Mouse (Mus musculus): ENCODE results near the gene Gypa.

The Gypa gene

GRCm38 (mm10) chr8:80493523-80494345 is at the start of gene Gypa:
Gene Gypa (plus strand): TSS chr8:80493781.
- peak; percentile 84 to 85 for DNase-seq (ENCODE audit: low spot score in 2 of 2)

- no peak for DNase-seq (ENCODE audit: low spot score in 2 of 2)
Observed at GRCm38 (mm10) chr8:80444534-80445072, 49.0 kb upstream of the Gypa start.

- DNase-seq (ENCODE audit: low spot score in 2 of 2) = no peak
Observed at GRCm38 (mm10) chr8:80447217-80447616, 46.4 kb upstream of the Gypa start.

GRCm38 (mm10) chr8:80451938-80452690 is 41.5 kb upstream of the Gypa start:
- DNase-seq (ENCODE audit: low spot score in 2 of 2) = no peak

GRCm38 (mm10) chr8:80463450-80463917 is 30.1 kb upstream of the Gypa start:
- no peak for DNase-seq (ENCODE audit: low spot score in 2 of 2)

GRCm38 (mm10) chr8:80474971-80475370 is 18.6 kb upstream of the Gypa start:
- DNase-seq (ENCODE audit: low spot score in 2 of 2) = no peak

- no peak for DNase-seq (ENCODE audit: low spot score in 2 of 2)
Observed at GRCm38 (mm10) chr8:80478156-80478555, 15.4 kb upstream of the Gypa start.

GRCm38 (mm10) chr8:80479129-80479528 is 14.5 kb upstream of the Gypa start:
- DNase-seq (ENCODE audit: low spot score in 2 of 2) = no peak

- DNase-seq (ENCODE audit: low spot score in 2 of 2) = no peak
Observed at GRCm38 (mm10) chr8:80482173-80482572, 11.4 kb upstream of the Gypa start.

GRCm38 (mm10) chr8:80482822-80483774 is 10.5 kb upstream of the Gypa start:
- no peak for DNase-seq (ENCODE audit: low spot score in 2 of 2)

GRCm38 (mm10) chr8:80491562-80491961 is 2.0 kb upstream of the Gypa start:
- no peak for DNase-seq (ENCODE audit: low spot score in 2 of 2)

- DNase-seq (ENCODE audit: low spot score in 2 of 2) = peak; percentile 72 to 86
Observed at GRCm38 (mm10) chr8:80492987-80493441, 567 bp upstream of the Gypa start.

- DNase-seq (ENCODE audit: low spot score in 2 of 2) = no peak
Observed at GRCm38 (mm10) chr8:80494346-80494660, 722 bp downstream of the Gypa start.

GRCm38 (mm10) chr8:80494819-80495218 is 1.2 kb downstream of the Gypa start:
- peak; percentile 43 to 74 for DNase-seq (ENCODE audit: low spot score in 2 of 2)

GRCm38 (mm10) chr8:80495527-80495926 is 1.9 kb downstream of the Gypa start:
- DNase-seq (ENCODE audit: low spot score in 2 of 2) = no peak

GRCm38 (mm10) chr8:80497323-80497722 is 3.7 kb downstream of the Gypa start:
- no peak for DNase-seq (ENCODE audit: low spot score in 2 of 2)

GRCm38 (mm10) chr8:80500244-80500643 is 6.7 kb downstream of the Gypa start:
- peak; percentile 67 to 74 for DNase-seq (ENCODE audit: low spot score in 2 of 2)

GRCm38 (mm10) chr8:80500773-80501172 is 7.2 kb downstream of the Gypa start:
- DNase-seq (ENCODE audit: low spot score in 2 of 2) = no peak

GRCm38 (mm10) chr8:80501283-80501682 is 7.7 kb downstream of the Gypa start:
- DNase-seq (ENCODE audit: low spot score in 2 of 2) = peak; percentile 67 to 73

GRCm38 (mm10) chr8:80526382-80527355 is 33.1 kb downstream of the Gypa start:
- no peak for DNase-seq (ENCODE audit: low spot score in 2 of 2)
